Mouse (Mus musculus) urinary bladder, adult 2 months (tissue): ENCODE results near the gene Ralgps1. TPM values are rescaled to one million over a fixed set of nuclear protein-coding genes. Genes with fewer than 3 reads are reported as not detected.
A peak's percentile ranks its signal among the peaks of the same experiment; 100 is the strongest.

Experiments used
- DNase-seq: peaks from one replicate; pipeline ENCODE4 v3.0.0; 2022; ENCODE audit warnings: low spot score
- polyA plus RNA-seq: library from polyadenylated mRNA; depleted of rRNA; stranded (reverse); fragments of >200 nt; gene quantifications from 2 replicates; pipeline ENCODE4 v1.2.3, GENCODE M21; 2012

Ralgps1 gene
- polyA plus RNA-seq, 1 experiment = 8.4 TPM

DNA sequence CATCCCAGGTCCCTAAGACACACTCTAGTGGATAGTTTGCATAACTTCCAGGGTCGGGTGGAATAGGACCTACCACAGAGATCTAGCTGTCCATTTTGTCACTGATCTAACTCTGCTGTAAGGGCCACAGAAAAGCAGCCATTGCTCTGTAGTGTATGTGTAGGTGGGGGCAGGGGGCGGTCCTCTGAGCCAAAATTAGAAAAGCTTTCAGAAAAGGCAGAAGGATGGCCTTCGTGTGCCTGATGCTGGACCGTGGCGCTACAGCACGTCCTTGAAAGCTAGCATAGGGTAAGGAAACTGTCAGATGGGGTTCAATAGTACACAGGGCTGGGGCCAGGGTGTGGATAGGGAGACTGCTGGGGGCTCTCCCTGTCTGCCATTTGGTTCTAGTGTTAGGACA, 126.4 kb downstream of the Ralgps1 start:
- DNase-seq = no peak

DNA sequence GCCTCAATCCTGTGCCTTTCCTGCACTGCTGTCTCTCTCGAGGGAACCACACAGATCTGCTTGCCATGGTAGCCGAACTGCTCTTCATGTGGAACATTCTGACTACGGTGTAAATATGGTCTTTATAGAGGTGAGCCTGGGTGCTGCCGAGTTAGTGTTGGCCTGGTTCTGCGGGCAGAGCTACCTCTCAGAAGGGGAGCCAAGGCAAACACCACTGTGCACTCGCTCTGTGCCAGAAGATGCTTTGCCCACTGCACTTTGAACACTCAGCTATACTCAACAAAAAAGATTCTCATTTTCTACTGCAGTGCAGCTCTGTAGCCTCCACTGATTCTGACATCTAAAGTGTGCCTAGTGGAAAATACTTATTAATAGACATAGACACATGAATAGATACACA, 133.7 kb downstream of the Ralgps1 start:
- no peak for DNase-seq

GRCm38 (mm10) chr2:33234848-33235247, 136.4 kb downstream of the Ralgps1 start:
- no peak for DNase-seq

DNA sequence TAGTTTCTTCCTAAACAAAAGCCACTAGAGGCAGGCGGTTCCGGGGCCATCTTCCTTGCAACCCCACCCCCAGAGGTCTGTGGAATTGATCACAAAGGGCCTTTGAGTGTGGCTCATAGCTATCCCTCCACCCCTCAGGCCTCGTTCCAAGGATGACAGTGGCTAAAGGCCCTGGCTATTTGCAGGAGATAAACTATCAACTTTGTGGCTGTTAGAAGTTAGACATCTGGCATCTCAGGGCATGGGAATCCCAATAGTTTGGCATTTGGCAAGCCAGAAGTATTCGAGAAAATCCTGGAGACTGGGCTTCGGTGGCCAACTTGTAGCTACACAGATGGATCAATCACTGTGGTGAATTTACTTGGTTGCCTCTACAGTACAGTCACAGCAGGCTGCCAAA, 137.4 kb downstream of the Ralgps1 start:
- no peak for DNase-seq

DNA sequence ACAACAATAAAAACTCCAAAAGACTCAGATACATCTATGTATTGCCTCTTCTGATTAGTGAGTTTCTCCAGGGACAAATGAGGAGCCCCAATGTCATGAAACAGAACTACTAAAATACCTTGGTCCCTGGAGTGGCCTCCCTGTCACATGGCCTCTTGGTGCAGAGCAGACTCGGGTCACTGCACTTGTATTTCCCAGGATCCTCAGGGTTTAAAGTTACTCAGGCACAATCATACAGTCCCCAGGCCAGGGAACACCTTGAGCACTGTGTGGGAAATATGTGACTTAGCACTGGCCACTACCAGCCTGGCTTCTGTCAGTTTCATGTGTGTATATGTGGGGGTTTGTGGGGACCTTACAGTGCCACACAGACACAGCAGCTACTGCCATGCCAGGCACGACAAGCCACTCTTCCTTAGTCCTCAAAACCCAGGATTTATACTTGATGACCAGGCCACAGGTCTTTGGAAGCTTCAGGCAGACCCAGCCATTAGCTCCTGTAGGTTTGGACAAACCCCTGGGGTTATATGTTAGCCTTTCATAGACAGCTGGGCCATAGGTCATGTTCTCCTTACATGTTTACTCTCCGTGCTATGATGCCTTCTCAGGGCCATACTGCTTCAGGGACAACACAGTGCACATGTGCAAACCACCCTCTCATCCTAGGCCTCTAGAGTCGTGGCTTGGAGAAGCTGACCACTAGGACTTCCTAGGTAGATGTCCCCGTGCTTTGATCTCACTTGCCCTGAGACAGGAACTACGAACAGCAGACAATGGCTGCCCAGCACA, 138.3 kb downstream of the Ralgps1 start:
- no peak for DNase-seq

GRCm38 (mm10) chr2:33231788-33232187, 139.5 kb downstream of the Ralgps1 start:
- DNase-seq = no peak

- no peak for DNase-seq
These were observed 140.6 kb downstream of the Ralgps1 start for GRCm38 (mm10) chr2:33230701-33231100.

DNA sequence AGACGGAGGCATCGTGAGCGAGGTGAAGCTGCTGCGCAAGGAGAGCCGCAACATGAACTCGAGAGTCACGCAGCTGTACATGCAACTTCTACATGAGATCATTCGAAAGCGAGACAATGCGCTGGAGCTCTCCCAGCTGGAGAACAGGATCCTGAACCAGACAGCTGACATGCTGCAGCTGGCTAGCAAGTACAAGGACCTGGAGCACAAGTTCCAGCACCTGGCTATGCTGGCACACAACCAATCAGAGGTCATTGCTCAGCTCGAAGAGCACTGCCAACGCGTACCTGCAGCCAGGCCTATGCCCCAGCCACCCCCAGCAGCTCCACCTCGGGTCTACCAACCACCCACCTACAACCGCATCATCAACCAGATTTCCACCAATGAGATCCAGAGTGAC, 142.7 kb downstream of the Ralgps1 start:
- DNase-seq = no peak

DNA sequence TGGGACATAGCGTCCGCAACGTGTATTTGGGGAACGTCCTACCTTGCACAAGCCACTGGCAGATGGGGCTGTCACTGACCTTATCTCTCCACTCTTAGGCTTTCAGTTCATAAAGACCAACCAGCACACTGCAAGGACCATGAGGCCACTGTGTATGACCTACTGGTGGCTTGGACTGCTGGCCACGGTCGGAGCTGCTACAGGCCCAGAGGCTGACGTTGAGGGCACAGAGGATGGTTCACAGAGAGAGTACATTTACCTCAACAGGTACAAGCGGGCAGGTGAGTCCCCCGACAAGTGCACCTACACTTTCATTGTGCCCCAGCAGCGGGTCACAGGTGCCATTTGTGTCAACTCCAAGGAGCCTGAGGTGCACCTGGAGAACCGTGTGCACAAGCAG, 143.2 kb downstream of the Ralgps1 start:
- DNase-seq = no peak

DNA sequence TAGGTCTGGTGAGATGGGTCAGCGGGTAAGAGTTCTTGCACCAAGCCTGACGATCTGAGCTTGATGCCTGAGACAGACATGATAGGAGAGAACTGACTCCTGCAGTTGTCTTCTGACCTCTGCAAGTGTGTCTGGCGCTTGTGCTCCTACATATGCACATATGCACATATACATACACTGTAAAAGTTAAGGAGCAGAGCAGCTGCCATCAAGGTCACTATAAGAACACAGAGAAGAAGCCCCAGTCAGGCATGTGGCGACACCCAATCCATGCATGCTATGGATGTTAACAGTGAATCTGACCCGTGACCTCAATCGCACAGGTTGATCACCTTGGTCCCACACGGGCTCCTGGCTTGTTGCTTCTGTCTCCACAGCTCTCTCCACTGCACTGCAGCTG, 145.4 kb downstream of the Ralgps1 start:
- no peak for DNase-seq

GRCm38 (mm10) chr2:33223656-33224358, 147.5 kb downstream of the Ralgps1 start:
- no peak for DNase-seq

- DNase-seq = no peak
These were observed 148.8 kb downstream of the Ralgps1 start for GRCm38 (mm10) chr2:33222480-33222879.

GRCm38 (mm10) chr2:33221339-33221900, 149.9 kb downstream of the Ralgps1 start:
- DNase-seq = no peak

DNA sequence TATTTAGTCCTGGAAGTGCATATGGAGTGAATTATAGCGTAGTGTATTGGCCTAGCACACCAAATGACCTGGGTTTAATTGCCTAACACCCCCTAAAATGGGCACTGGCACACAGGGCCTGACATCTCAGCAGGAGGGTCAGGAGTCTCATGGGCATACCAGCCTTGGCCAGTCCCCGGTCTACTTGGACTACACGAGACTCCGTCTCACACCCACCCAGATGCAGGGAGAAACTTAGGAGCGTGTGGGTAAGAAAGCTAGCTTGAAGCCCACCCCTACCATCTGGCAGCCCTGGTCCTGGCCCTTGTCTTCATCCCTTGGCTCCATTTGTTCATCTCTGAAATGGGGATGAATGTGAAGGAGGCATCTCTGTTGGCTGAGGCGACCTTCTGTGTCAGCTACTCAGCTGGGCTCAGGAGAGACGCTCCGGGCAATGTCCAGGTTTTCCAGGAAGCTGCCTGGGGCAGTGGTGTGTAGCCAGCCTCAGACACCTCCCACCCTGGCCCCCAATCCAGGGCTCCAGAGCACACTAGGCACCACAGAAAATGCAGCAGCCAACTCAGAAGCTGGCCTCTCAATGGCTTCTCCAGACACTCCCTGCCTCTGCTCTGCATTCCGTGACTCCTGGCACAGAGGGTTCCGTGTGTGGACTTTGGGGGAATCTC, 150.5 kb downstream of the Ralgps1 start:
- DNase-seq = no peak

DNA sequence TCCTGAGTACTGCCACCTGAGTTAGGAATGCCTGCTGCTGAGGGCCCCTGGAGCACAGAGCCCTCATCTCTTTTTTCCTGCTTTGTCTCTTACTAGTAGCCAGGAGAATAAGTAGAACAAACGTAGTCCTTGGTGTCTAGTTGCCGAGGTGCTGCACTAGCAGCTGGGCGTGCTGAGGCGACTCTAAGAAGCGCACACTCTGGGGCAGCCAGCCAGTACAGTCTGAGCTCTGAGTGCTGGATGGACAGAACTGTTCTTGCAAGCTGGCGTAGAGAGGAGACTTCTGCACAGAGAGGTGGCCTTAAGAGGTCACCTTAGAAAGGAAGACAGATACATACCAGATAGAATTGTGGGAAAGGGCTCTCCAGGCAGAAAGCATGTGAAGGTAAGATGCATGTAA, 151.0 kb downstream of the Ralgps1 start:
- DNase-seq = no peak

DNA sequence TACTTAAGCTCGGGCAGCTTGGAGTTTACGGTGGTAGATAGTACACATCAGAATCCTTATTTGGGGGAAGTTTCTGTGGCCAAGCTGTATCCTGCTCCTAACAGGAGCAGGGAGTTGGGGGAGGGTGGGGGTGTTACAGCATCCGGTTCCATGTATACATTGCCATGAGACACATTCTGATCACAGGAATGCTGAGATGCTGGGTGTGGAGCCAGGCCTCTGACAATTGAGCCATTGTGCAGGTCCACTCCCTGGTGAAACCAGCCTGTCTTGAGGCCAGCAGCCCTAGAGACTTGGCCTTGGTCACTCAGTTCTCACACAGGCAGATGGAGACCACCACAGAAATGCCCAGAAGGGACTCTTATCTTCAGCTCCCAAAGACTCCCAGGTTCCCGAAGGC, 151.6 kb downstream of the Ralgps1 start:
- no peak for DNase-seq

DNA sequence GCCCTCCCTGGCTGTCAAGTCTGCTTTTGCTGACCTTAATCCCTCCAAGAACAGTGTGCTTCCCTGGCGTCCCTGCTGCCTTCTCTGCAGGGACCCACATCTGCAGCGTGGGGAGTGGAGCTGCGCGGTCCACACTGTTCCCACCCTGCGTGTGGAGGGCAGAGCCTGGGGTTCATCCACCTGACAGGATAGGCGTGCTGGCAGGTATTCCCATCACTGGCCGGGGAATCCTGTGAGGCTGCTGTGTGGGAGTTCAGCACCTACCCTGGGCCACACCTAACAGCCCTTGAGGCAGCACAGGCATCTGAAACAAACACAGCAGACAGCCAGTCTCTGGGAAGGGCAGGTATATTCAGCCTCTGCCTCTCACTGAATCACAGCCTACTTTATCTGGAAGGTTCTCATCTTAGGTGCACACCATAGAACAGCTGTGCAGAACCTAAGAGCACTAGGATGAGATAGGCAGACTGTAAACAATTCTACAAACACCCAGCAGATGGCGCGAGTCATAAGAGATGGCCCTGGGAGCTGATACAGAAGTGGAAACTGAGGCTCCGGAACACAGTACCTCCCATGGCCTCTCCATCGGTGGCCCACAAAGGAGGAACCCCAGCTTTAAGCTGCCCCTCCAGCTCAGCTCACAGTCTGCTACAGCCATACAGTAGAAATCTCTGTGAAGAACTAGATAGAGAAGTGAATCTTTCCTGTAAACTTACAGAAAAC, 152.2 kb downstream of the Ralgps1 start:
- DNase-seq = no peak

DNA sequence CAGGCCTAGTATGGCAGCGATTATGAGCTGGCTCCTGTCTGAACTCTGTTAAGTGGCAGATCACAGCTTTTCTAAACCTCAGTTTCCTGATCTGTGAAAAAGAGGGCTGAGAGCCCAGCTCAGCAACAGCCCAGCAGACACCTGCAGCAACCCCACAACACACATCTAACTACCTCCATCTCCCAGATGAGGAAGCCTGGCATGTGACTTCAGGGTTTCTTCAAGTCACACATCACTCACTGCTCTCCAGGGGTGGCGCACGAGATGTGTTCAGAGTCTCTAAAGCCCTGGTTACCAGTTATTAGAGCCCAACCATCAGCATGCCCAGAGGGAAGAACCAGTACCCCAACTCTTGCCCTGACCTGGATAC, 153.9 kb downstream of the Ralgps1 start:
- no peak for DNase-seq

GRCm38 (mm10) chr2:33216645-33217424, 154.5 kb downstream of the Ralgps1 start:
- DNase-seq = no peak

GRCm38 (mm10) chr2:33215700-33216509, 155.4 kb downstream of the Ralgps1 start, which contains the start of gene Angptl2:
Angptl2 (plus strand) TSS chr2:33216069.
- DNase-seq = peak; percentile 79
